Mouse (Mus musculus): Measurements from ENCODE around the gene Scand1. TPM values are rescaled to one million over a fixed set of nuclear protein-coding genes. Genes with fewer than 3 reads are reported as not detected.
A peak's percentile ranks its signal among the peaks of the same experiment; 100 is the strongest.

Scand1 gene
- total RNA-seq, 2 experiments from 2014 or later: 89.5 to 94.7 TPM

- no peak for DNase-seq
These were observed 5.2 kb downstream of the Scand1 start for GRCm38 (mm10) chr2:156307261-156307660.

GRCm38 (mm10) chr2:156305818-156306217 is 6.7 kb downstream of the Scand1 start:
- DNase-seq: no peak

GRCm38 (mm10) chr2:156304351-156304750 is 8.2 kb downstream of the Scand1 start:
- DNase-seq: no peak

GRCm38 (mm10) chr2:156302063-156302462 is 10.4 kb downstream of the Scand1 start:
- no peak for DNase-seq

GRCm38 (mm10) chr2:156298458-156298857 is 14.0 kb downstream of the Scand1 start:
- DNase-seq: peak; percentile 23 to 32

GRCm38 (mm10) chr2:156297653-156298052 is 14.9 kb downstream of the Scand1 start:
- DNase-seq: no peak

- DNase-seq: no peak
These were observed 16.3 kb downstream of the Scand1 start for GRCm38 (mm10) chr2:156296190-156296589.

- DNase-seq: no peak
These were observed 16.9 kb downstream of the Scand1 start for GRCm38 (mm10) chr2:156295601-156296063.

- no peak for DNase-seq
These were observed 20.5 kb downstream of the Scand1 start for GRCm38 (mm10) chr2:156291998-156292397.

- no peak for DNase-seq
These were observed 22.8 kb downstream of the Scand1 start for GRCm38 (mm10) chr2:156289552-156290160.

- DNase-seq: no peak
These were observed 24.3 kb downstream of the Scand1 start for GRCm38 (mm10) chr2:156288222-156288621.

- no peak for DNase-seq
These were observed 25.8 kb downstream of the Scand1 start for GRCm38 (mm10) chr2:156286733-156287132.

GRCm38 (mm10) chr2:156285161-156285560 is 27.3 kb downstream of the Scand1 start:
- no peak for DNase-seq

GRCm38 (mm10) chr2:156281227-156281626 is 31.3 kb downstream of the Scand1 start:
- DNase-seq: no peak

GRCm38 (mm10) chr2:156278226-156279017 is 34.1 kb downstream of the Scand1 start:
- DNase-seq: peak; percentile 72 to 80

GRCm38 (mm10) chr2:156272553-156272952 is 40.0 kb downstream of the Scand1 start:
- DNase-seq: no peak

- no peak for DNase-seq
These were observed 44.9 kb downstream of the Scand1 start for GRCm38 (mm10) chr2:156267636-156268035.

- no peak for DNase-seq
These were observed 49.2 kb downstream of the Scand1 start for GRCm38 (mm10) chr2:156263204-156263893.

Small RNA genes lying within 50 kb of the gene (microRNA-seq; reads per million reads assigned to microRNA genes)
- 0 to 0.21 reads per million in 2 experiments for gene Gm22759

Other genes starting within 250 kb of the Scand1 start
- gene Spag4, start 247.5 kb downstream of the Scand1 start, total RNA-seq (2021): 1 to 10 TPM; 3.0 to 3.4 TPM
- 10 to 100 TPM; 25.0 to 26.6 TPM for gene Cpne1, start 200.7 kb downstream of the Scand1 start, total RNA-seq (2021)
- 10 to 100 TPM; 23.3 to 30.5 TPM for gene Rbm12, start 200.7 kb downstream of the Scand1 start, total RNA-seq (2021)
- gene Gm28036, start 185.6 kb downstream of the Scand1 start, total RNA-seq (2021): 10 to 100 TPM; 23.6 to 23.8 TPM
- 100 to 1,000 TPM; 159 to 179 TPM for gene Romo1, start 168.7 kb downstream of the Scand1 start, total RNA-seq (2021)
- 10 to 100 TPM; 41.5 to 45.7 TPM for gene Nfs1, start 168.5 kb downstream of the Scand1 start, total RNA-seq (2021)
- gene Rbm39, start 132.5 kb downstream of the Scand1 start, total RNA-seq (2021): 100 to 1,000 TPM; 318 to 371 TPM
- 100 to 1,000 TPM in 1 of 2 experiments, 10 to 100 TPM in 1; 94.5 to 101 TPM for gene Phf20, start 116.2 kb downstream of the Scand1 start, total RNA-seq (2021)
- gene Cnbd2, start 405 bp downstream of the Scand1 start, total RNA-seq (2021): 1 to 10 TPM; 3.9 to 5.7 TPM
- gene Epb41l1, start 108.2 kb upstream of the Scand1 start, total RNA-seq (2021): 100 to 1,000 TPM; 317 to 355 TPM
- 10 to 100 TPM; 38.1 to 38.6 TPM for gene Aar2, start 234.9 kb upstream of the Scand1 start, total RNA-seq (2021)

Data from layer of hippocampus, postnatal 36 days (tissue).